10 mouse cellular contexts compared by ENCODE assay signal in genomic region chr1:106175360-106175759, GRCm38 (mm10). TPM values are rescaled to one million over a fixed set of nuclear protein-coding genes. Genes with fewer than 3 reads are reported as not detected.
DNase-seq lines count a peak whose midpoint lies in the region; ATAC-seq and TF ChIP-seq lines count a peak whose summit lies in the region.
"Had no signal": no experiment of that assay in that cellular context is flagged by ENCODE, and none has a peak within 500 bp of the region (broad histone marks: within the 10 kb centered on the region; RNA-seq: fewer than 3 reads in every experiment).

No protein-coding gene starts in this region.

- H3K27ac ChIP-seq in kidney, embryonic 16.5 days (ENCODE audit: low read length), result no peak overlapping the region
- no peak overlapping the region for H3K27ac ChIP-seq in embryonic facial prominence, embryonic 14.5 days (replicated peaks; ENCODE audit: low read depth, low read length)
- no peak overlapping the region for H3K27ac ChIP-seq in heart, postnatal 0 days (ENCODE audit: low read depth)
- H3K27ac ChIP-seq in midbrain, embryonic 13.5 days, result no peak overlapping the region

- no peak for TF ChIP-seq CTCF in heart, postnatal 0 days (IDR thresholded peaks at IDR 0.05; ENCODE audit: low read depth)

- TF ChIP-seq EP300 in heart, postnatal 0 days (IDR thresholded peaks at IDR 0.05; ENCODE audit: low read depth), result no peak

- no peak for DNase-seq in kidney, postnatal 25 days
- no peak for DNase-seq in embryonic facial prominence, embryonic 14.5 days (ENCODE audit: low spot score)
- no peak for DNase-seq in heart, postnatal 0 days (ENCODE audit: low spot score)
- no peak for DNase-seq in cerebellum, adult 11 months
- DNase-seq in ovary, adult 18-20 months (ENCODE audit: low spot score), result no peak
- DNase-seq in T-cell, adult 2 months (ENCODE audit: low spot score), result no peak
- DNase-seq: adrenal gland, postnatal 25 days; thymus, postnatal 25 days had no signal

- peak overlapping the region; percentile 3; the same call in 1 of the 2 replicates for H3K4me3 ChIP-seq in kidney, embryonic 16.5 days (ENCODE audit: low read length)
- peak overlapping the region; percentile 2; the same call in 1 of the 2 replicates for H3K4me3 ChIP-seq in embryonic facial prominence, embryonic 14.5 days (ENCODE audit: low read depth, low read length)
- peak overlapping the region; percentile 89 for H3K4me3 ChIP-seq in heart, postnatal 0 days (ENCODE audit: low read depth, low read length)
- peak overlapping the region; percentile 35 for H3K4me3 ChIP-seq in midbrain, embryonic 13.5 days (replicated peaks)

- 57% methylated on average over 3 of the region's 3 CpGs for WGBS in kidney, embryonic 16.5 days
- WGBS in embryonic facial prominence, embryonic 14.5 days, result 64% methylated on average over 3 of the region's 3 CpGs
- 35% methylated on average over 3 of the region's 3 CpGs for WGBS in heart, postnatal 0 days
- WGBS in midbrain, embryonic 13.5 days, result 48% methylated on average over 3 of the region's 3 CpGs

- no peaks in the 10 kb centered on the region for H3K27me3 ChIP-seq in kidney, embryonic 16.5 days (ENCODE audit: insufficient read depth, low read length)
- H3K27me3 ChIP-seq in embryonic facial prominence, embryonic 14.5 days (replicated peaks; ENCODE audit: control insufficient read depth, insufficient read depth, low read length), result no peaks in the 10 kb centered on the region
- H3K27me3 ChIP-seq in heart, postnatal 0 days (ENCODE audit: control insufficient read depth, insufficient read depth, low read length), result no peaks in the 10 kb centered on the region
- no peaks in the 10 kb centered on the region for H3K27me3 ChIP-seq in midbrain, embryonic 13.5 days

- no peak for ATAC-seq in kidney, embryonic 16.5 days (ENCODE audit: low FRiP score, low TSS enrichment)
- no peak for ATAC-seq in embryonic facial prominence, embryonic 14.5 days (ENCODE audit: low read depth)
- ATAC-seq in heart, postnatal 0 days (ENCODE audit: insufficient read depth, low read depth), result no peak
- ATAC-seq in midbrain, embryonic 13.5 days, result no peak

- no peaks in the 10 kb centered on the region for H3K9me3 ChIP-seq in kidney, embryonic 16.5 days (ENCODE audit: low read length)
- no peaks in the 10 kb centered on the region for H3K9me3 ChIP-seq in embryonic facial prominence, embryonic 14.5 days (ENCODE audit: control insufficient read depth, low read length)
- H3K9me3 ChIP-seq in heart, postnatal 0 days (replicated peaks; ENCODE audit: control insufficient read depth, low read length), result no peaks in the 10 kb centered on the region
- H3K9me3 ChIP-seq in midbrain, embryonic 13.5 days, result no peaks in the 10 kb centered on the region

- H3K4me2 ChIP-seq in kidney, embryonic 16.5 days (replicated peaks; ENCODE audit: low read depth, low read length), result peak overlapping the region; percentile 33; the same call in 1 of the 2 replicates
- peak overlapping the region; percentile 72 for H3K4me2 ChIP-seq in embryonic facial prominence, embryonic 14.5 days (ENCODE audit: low read depth, low read length)
- H3K4me2 ChIP-seq in heart, postnatal 0 days (ENCODE audit: low read depth, low read length), result peak overlapping the region; percentile 88
- peak overlapping the region; percentile 54 for H3K4me2 ChIP-seq in midbrain, embryonic 13.5 days (replicated peaks)

- H3K4me1 ChIP-seq in kidney, embryonic 16.5 days (ENCODE audit: insufficient read depth, low read length), result peaks cover 29% of the 10 kb centered on the region
- H3K4me1 ChIP-seq in embryonic facial prominence, embryonic 14.5 days (ENCODE audit: control insufficient read depth, insufficient read depth, low read length), result peaks cover 13% of the 10 kb centered on the region
- peaks cover 35% of the 10 kb centered on the region for H3K4me1 ChIP-seq in heart, postnatal 0 days (ENCODE audit: control insufficient read depth, insufficient read depth)
- peaks cover 58% of the 10 kb centered on the region for H3K4me1 ChIP-seq in midbrain, embryonic 13.5 days (replicated peaks)

- no peaks in the 10 kb centered on the region for H3K36me3 ChIP-seq in kidney, embryonic 16.5 days (ENCODE audit: insufficient read depth, low read length)
- H3K36me3 ChIP-seq in embryonic facial prominence, embryonic 14.5 days (ENCODE audit: control insufficient read depth, insufficient read depth, low read length), result no peaks in the 10 kb centered on the region
- no peaks in the 10 kb centered on the region for H3K36me3 ChIP-seq in heart, postnatal 0 days (replicated peaks; ENCODE audit: control insufficient read depth, insufficient read depth, low read length)
- no peaks in the 10 kb centered on the region for H3K36me3 ChIP-seq in midbrain, embryonic 13.5 days

- no peak overlapping the region for H3K9ac ChIP-seq in kidney, embryonic 16.5 days (replicated peaks; ENCODE audit: low read length)
- H3K9ac ChIP-seq in embryonic facial prominence, embryonic 14.5 days (ENCODE audit: low read depth, low read length), result no peak overlapping the region
- H3K9ac ChIP-seq in heart, postnatal 0 days (replicated peaks; ENCODE audit: low read depth, low read length), result peak overlapping the region; percentile 42
- peak overlapping the region; percentile 63; the same call in 1 of the 2 replicates for H3K9ac ChIP-seq in midbrain, embryonic 13.5 days (replicated peaks)

RNA-seq across cellular contexts. Expression of gene Phlpp1, which starts 3.8 kb away (rescaled TPM):
- 3.0 and 3.4 TPM in 2 replicates for polyA plus RNA-seq in kidney, embryonic 16.5 days (2015; fragmentation: Nextera tagmentation; extraction: Ambion mirVana)
- polyA plus RNA-seq in embryonic facial prominence, embryonic 14.5 days (2014; fragmentation: Nextera tagmentation; extraction: Ambion mirVana), result 5.1 and 5.2 TPM in 2 replicates
- 15.2 and 17.8 TPM in 2 replicates for total RNA-seq in heart, postnatal 0 days (2014; rRNA removed; ENCODE audit: low replicate concordance)
- 3.5 and 3.9 TPM in 2 replicates for polyA plus RNA-seq in heart, postnatal 0 days (2015; fragmentation: Nextera tagmentation; extraction: Ambion mirVana)
- polyA plus RNA-seq in midbrain, embryonic 13.5 days (2015; fragmentation: Nextera tagmentation; extraction: Ambion mirVana), result 7.2 and 8.2 TPM in 2 replicates

Comparison
In these comparisons a context has a peak if more than half of its experiments do, and no peak if none do; other contexts are left out.
1. H3K4me2 ChIP-seq: peak in every context shown above with its lines; median percentile 88 in heart, postnatal 0 days; 72 in embryonic facial prominence, embryonic 14.5 days; 54 in midbrain, embryonic 13.5 days; 33 in kidney, embryonic 16.5 days.
2. H3K4me3 ChIP-seq: peak in every context shown above with its lines; median percentile 89 in heart, postnatal 0 days; 35 in midbrain, embryonic 13.5 days; 3 in kidney, embryonic 16.5 days; 2 in embryonic facial prominence, embryonic 14.5 days.
3. H3K9ac ChIP-seq: peak in heart, postnatal 0 days (single experiment) and midbrain, embryonic 13.5 days (single experiment); none in kidney, embryonic 16.5 days (single experiment) and embryonic facial prominence, embryonic 14.5 days (single experiment).